Mouse (Mus musculus) megakaryocyte, embryonic 14.5 days (primary cell): Measurements from ENCODE around the gene Ddx18. TPM values are rescaled to one million over a fixed set of nuclear protein-coding genes. Genes with fewer than 3 reads are reported as not detected.
A peak's percentile ranks its signal among the peaks of the same experiment; 100 is the strongest.

Source experiments
- H3K27me3 ChIP-seq: replicated peaks from 2 replicates; pipeline ENCODE3; 2012; ENCODE audit warnings: inconsistent platforms
- H3K36me3 ChIP-seq: replicated peaks from 2 replicates; pipeline ENCODE3; 2012; ENCODE audit warnings: low read length, inconsistent platforms, mixed read lengths
- H3K4me1 ChIP-seq: 2 replicates; pipeline ENCODE4 v1.6.1; 2012; ENCODE audit warnings: inconsistent platforms
- H3K4me3 ChIP-seq: replicated peaks from 2 replicates; pipeline ENCODE3; 2012; ENCODE audit warnings: moderate library complexity, mild to moderate bottlenecking, inconsistent platforms
- H3K9me3 ChIP-seq: 2 replicates; pipeline ENCODE4 v1.6.1; 2012; ENCODE audit warnings: inconsistent platforms
- FLI1 ChIP-seq: IDR thresholded peaks from 2 replicates; pipeline ENCODE4 v1.6.1; 2012; ENCODE audit warnings: low read length, inconsistent platforms, mixed read lengths
- GATA1 ChIP-seq: IDR thresholded peaks from 3 replicates; pipeline ENCODE4 v1.6.1; 2012; ENCODE audit warnings: mixed read lengths, low read length, inconsistent platforms, borderline replicate concordance
- polyA plus RNA-seq: library from polyadenylated mRNA; stranded (reverse); fragments of >175 nt; gene quantifications from 2 replicates; pipeline ENCODE4 v1.2.3, GENCODE M21; 2012; ENCODE audit warnings: low replicate concordance; ENCODE audit not compliant: insufficient read depth

The Ddx18 gene
- polyA plus RNA-seq = 9.1 and 10.6 TPM in 2 replicates

GRCm38 (mm10) chr1:121567521-121568489 lies at the start of gene Ddx18:
Ddx18 (minus strand) TSS chr1:121567989.
- H3K4me1 ChIP-seq = peaks cover 10% of the 10 kb centered on the region; the same call in 1 of the 2 replicates
- H3K9me3 ChIP-seq = no peaks in the 10 kb centered on the region
- peak within 1 kb of the TSS; percentile 96 for H3K4me3 ChIP-seq
- peaks cover 26% of the 10 kb centered on the region for H3K36me3 ChIP-seq
- H3K27me3 ChIP-seq = no peaks in the 10 kb centered on the region
- TF ChIP-seq GATA1 (no peak), FLI1 (0 out of 2 replicates have a peak, but pooled peaks have one; percentile 29)

GRCm38 (mm10) chr1:121608000-121608399 lies 40.2 kb upstream of the Ddx18 start:
- Histone ChIP-seq H3K36me3 (no peaks in the 10 kb centered on the region), H3K4me3 (no peak overlapping the region), H3K4me1 (no peaks in the 10 kb centered on the region), H3K9me3 (peaks cover 8% of the 10 kb centered on the region; the same call in 1 of the 2 replicates), H3K27me3 (no peaks in the 10 kb centered on the region)
- TF ChIP-seq GATA1 = no peak

- no peak overlapping the region for H3K4me3 ChIP-seq
- H3K27me3 ChIP-seq = no peaks in the 10 kb centered on the region
- H3K36me3 ChIP-seq = no peaks in the 10 kb centered on the region
- H3K4me1 ChIP-seq = no peaks in the 10 kb centered on the region
- H3K9me3 ChIP-seq = peaks cover 9% of the 10 kb centered on the region; the same call in 1 of the 2 replicates
- TF ChIP-seq FLI1 = no peak
- no peak for TF ChIP-seq GATA1
These were observed 37.3 kb upstream of the Ddx18 start for GRCm38 (mm10) chr1:121605118-121605517.

- Histone ChIP-seq H3K36me3 (no peaks in the 10 kb centered on the region), H3K4me3 (no peak overlapping the region), H3K9me3 (peaks cover 5% of the 10 kb centered on the region; the same call in 1 of the 2 replicates), H3K27me3 (no peaks in the 10 kb centered on the region), H3K4me1 (no peaks in the 10 kb centered on the region)
- TF ChIP-seq FLI1 (no peak), GATA1 (no peak)
These were observed 34.1 kb upstream of the Ddx18 start for GRCm38 (mm10) chr1:121601893-121602292.

GRCm38 (mm10) chr1:121601084-121601483 lies 33.3 kb upstream of the Ddx18 start:
- H3K36me3 ChIP-seq = no peaks in the 10 kb centered on the region

GRCm38 (mm10) chr1:121598421-121598820 lies 30.6 kb upstream of the Ddx18 start:
- Histone ChIP-seq H3K4me3 (no peak overlapping the region), H3K4me1 (no peaks in the 10 kb centered on the region), H3K27me3 (no peaks in the 10 kb centered on the region), H3K36me3 (no peaks in the 10 kb centered on the region), H3K9me3 (peaks cover 4% of the 10 kb centered on the region; the same call in 1 of the 2 replicates)
- TF ChIP-seq GATA1 = no peak
- no peak for TF ChIP-seq FLI1

More at GRCm38 (mm10) chr1:121601084-121601483, 33.3 kb upstream of the Ddx18 start:
- no peaks in the 10 kb centered on the region for H3K4me1 ChIP-seq
- no peaks in the 10 kb centered on the region for H3K27me3 ChIP-seq
- TF ChIP-seq GATA1 = no peak
- TF ChIP-seq FLI1 = no peak
- peaks cover 5% of the 10 kb centered on the region; the same call in 1 of the 2 replicates for H3K9me3 ChIP-seq
- no peak overlapping the region for H3K4me3 ChIP-seq

- Histone ChIP-seq H3K4me1 (no peaks in the 10 kb centered on the region), H3K9me3 (no peaks in the 10 kb centered on the region), H3K36me3 (no peaks in the 10 kb centered on the region), H3K27me3 (no peaks in the 10 kb centered on the region), H3K4me3 (no peak overlapping the region)
- TF ChIP-seq GATA1 (no peak), FLI1 (no peak)
These were observed 29.3 kb upstream of the Ddx18 start for GRCm38 (mm10) chr1:121596951-121597625.

- TF ChIP-seq GATA1 (no peak), FLI1 (no peak)
- Histone ChIP-seq H3K27me3 (no peaks in the 10 kb centered on the region), H3K9me3 (no peaks in the 10 kb centered on the region), H3K4me1 (no peaks in the 10 kb centered on the region), H3K4me3 (no peak overlapping the region), H3K36me3 (no peaks in the 10 kb centered on the region)
These were observed 17.0 kb upstream of the Ddx18 start for GRCm38 (mm10) chr1:121584838-121585237.

- Histone ChIP-seq H3K27me3 (peaks cover 2% of the 10 kb centered on the region), H3K36me3 (no peaks in the 10 kb centered on the region), H3K4me1 (no peaks in the 10 kb centered on the region), H3K9me3 (no peaks in the 10 kb centered on the region), H3K4me3 (no peak overlapping the region)
- no peak for TF ChIP-seq FLI1
- no peak for TF ChIP-seq GATA1
These were observed 13.5 kb upstream of the Ddx18 start for GRCm38 (mm10) chr1:121581133-121581855.

GRCm38 (mm10) chr1:121577491-121577890 lies 9.7 kb upstream of the Ddx18 start:
- H3K4me1 ChIP-seq = no peaks in the 10 kb centered on the region
- H3K36me3 ChIP-seq = no peaks in the 10 kb centered on the region
- no peak for TF ChIP-seq FLI1
- TF ChIP-seq GATA1 = no peak
- H3K9me3 ChIP-seq = no peaks in the 10 kb centered on the region
- H3K4me3 ChIP-seq = no peak overlapping the region
- H3K27me3 ChIP-seq = peaks cover 2% of the 10 kb centered on the region
